Mouse (Mus musculus) E14TG2a.4 (cell line): Measurements from ENCODE around the gene Arrdc2.

ENCODE experiments used
- CTCF ChIP-seq: conservative IDR thresholded peaks from 2 replicates; pipeline ENCODE4 v1.5.1; 2014; ENCODE audit warnings: low read length
- POU5F1 ChIP-seq: IDR thresholded peaks from 2 replicates; pipeline ENCODE4 v1.6.1; 2014; ENCODE audit warnings: low read length, borderline replicate concordance

DNA sequence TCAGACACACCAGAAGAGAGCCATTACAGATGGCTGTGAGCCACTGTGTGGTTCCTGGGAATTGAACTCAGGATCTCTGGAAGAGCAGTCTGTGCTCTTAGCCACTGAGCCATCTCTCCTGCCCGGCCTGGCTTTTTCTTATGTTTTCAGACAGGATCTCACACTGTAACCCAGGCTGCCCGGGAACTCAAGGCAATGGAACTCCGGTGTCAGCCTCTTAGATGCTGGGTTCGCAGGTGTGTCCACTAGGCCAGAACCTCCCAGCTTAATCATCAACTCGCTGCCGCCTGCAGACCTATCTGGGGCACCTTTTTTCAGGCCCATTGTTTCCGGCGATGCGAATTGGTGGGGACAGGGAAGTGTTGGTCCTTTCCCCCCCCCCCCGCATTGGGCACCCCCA, 1.1 kb upstream of the Arrdc2 start:
- TF ChIP-seq CTCF (no peak), POU5F1 (no peak)
